Mouse (Mus musculus) liver, adult 2 months (tissue): ENCODE measurements at regions not wholly inside any gene's neighbourhood (a gene's known extent, or its start where the extent isn't known, plus 50 kb on each side); places are given as distances from the start of the nearest gene placed in this dataset.

Source experiments
- DNase-seq: peaks from one replicate; pipeline ENCODE4 v3.0.0-alpha.2; 2011; ENCODE audit warnings: low read depth, low spot score; ENCODE audit errors: extremely low read depth
- H3K27ac ChIP-seq: fragments of 200-500 bp; replicated peaks from 2 replicates; pipeline ENCODE4 v1.5.1; 2012; ENCODE audit warnings: low read depth, mild to moderate bottlenecking, control low read depth, inconsistent platforms, low read length; ENCODE audit not compliant: insufficient read depth
- H3K27me3 ChIP-seq: fragments of 200-500 bp; 2 replicates; pipeline ENCODE4 v1.6.1; 2012; ENCODE audit warnings: mild to moderate bottlenecking, moderate library complexity, low read length, inconsistent platforms; ENCODE audit not compliant: control insufficient read depth, insufficient read depth
- H3K36me3 ChIP-seq: fragments of 200-500 bp; 2 replicates; pipeline ENCODE4 v1.6.1; 2012; ENCODE audit warnings: low read length, inconsistent platforms; ENCODE audit not compliant: control insufficient read depth, insufficient read depth
- H3K4me1 ChIP-seq: fragments of 200-500 bp; 2 replicates; pipeline ENCODE4 v1.6.1; 2011; ENCODE audit warnings: low read length; ENCODE audit not compliant: control insufficient read depth, insufficient read depth
- H3K4me3 ChIP-seq: fragments of 200-500 bp; 2 replicates; pipeline ENCODE4 v1.5.1; 2011; ENCODE audit warnings: low read depth, mild to moderate bottlenecking, control low read depth, low read length, moderate library complexity; ENCODE audit not compliant: insufficient read depth
- H3K79me2 ChIP-seq: fragments of 200-500 bp; 2 replicates; pipeline ENCODE4 v1.6.1; 2012; ENCODE audit warnings: inconsistent platforms, mild to moderate bottlenecking, low read length, moderate library complexity; ENCODE audit not compliant: control insufficient read depth, insufficient read depth
- H3K9ac ChIP-seq: fragments of 200-500 bp; 2 replicates; pipeline ENCODE4 v1.6.1; 2012; ENCODE audit warnings: low read depth, mild to moderate bottlenecking, control low read depth, inconsistent platforms, low read length
- CTCF ChIP-seq: fragments of 200-500 bp; IDR thresholded peaks from 2 replicates; pipeline ENCODE4 v1.5.1; 2011; ENCODE audit warnings: low read depth, low read length, control low read depth
- POLR2A ChIP-seq: fragments of 200-500 bp; IDR thresholded peaks from 2 replicates; pipeline ENCODE4 v1.6.1; 2011; ENCODE audit warnings: low read length, control low read depth; ENCODE audit not compliant: insufficient read depth; ENCODE audit errors: extremely low read depth
- WGBS: fragments of 180-500 bp; shearing (Covaris S2); methylation state at CpG from one replicate; pipeline ENCODE4 v1.1.7; 2018; 5-methylcytosine and 5-hydroxymethylcytosine counted together

DNA sequence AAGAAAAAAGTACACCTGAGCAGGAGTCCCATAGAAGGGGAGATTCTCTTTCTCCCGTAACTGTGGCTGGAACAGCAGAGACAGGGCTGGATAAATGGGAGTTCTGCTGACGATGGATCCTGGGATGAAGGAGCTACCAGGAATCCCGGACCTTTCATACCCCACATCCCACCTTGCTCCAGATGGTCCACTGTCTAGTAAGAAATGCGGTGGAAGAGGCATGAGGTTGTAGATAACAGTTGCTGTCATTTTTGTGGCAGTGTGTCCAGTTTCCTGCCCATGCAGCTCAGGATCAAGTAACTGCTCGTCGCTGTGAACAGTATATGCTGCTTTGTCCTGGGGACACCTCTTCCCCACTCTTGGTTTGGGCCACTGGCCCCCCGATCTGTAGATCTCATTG lies 190.1 kb upstream of the Mphosph6 start:
- TF ChIP-seq POLR2A (no peak), CTCF (no peak)
- WGBS, result 81% methylated on average over 7 of the region's 7 CpGs

DNA sequence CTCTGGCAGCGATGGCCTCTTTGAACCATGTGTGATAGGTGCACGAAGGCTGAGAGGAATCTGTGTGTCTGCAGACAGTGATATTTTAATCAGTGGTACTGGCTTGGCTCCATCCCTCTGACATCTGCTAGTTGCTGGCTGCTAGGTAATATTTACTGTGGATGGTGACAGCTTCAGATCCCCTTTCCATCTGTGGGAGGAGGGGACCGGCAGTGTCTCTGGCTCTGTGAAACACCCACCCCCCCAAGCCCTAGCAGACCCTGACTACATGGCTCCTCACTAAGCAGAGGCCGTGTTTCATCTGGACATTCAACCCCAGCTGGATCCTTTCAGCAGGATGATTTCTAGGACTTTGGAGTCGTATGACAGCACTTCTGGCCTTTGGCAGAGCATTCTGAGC lies 187.0 kb upstream of the Mphosph6 start:
- DNase-seq, result no peak
- Histone ChIP-seq H3K79me2 (no peaks in the 10 kb centered on the region), H3K4me1 (no peaks in the 10 kb centered on the region), H3K27me3 (no peaks in the 10 kb centered on the region), H3K4me3 (no peak overlapping the region), H3K27ac (no peak overlapping the region), H3K36me3 (no peaks in the 10 kb centered on the region), H3K9ac (no peak overlapping the region)
- WGBS, result 67% methylated on average over 5 of the region's 5 CpGs
- TF ChIP-seq POLR2A (no peak), CTCF (no peak)

More for the DNA sequence above, 190.1 kb upstream of the Mphosph6 start:
- Histone ChIP-seq H3K4me3 (no peak overlapping the region), H3K4me1 (no peaks in the 10 kb centered on the region), H3K36me3 (no peaks in the 10 kb centered on the region), H3K27me3 (no peaks in the 10 kb centered on the region), H3K9ac (no peak overlapping the region), H3K27ac (no peak overlapping the region), H3K79me2 (no peaks in the 10 kb centered on the region)
- DNase-seq, result no peak

DNA sequence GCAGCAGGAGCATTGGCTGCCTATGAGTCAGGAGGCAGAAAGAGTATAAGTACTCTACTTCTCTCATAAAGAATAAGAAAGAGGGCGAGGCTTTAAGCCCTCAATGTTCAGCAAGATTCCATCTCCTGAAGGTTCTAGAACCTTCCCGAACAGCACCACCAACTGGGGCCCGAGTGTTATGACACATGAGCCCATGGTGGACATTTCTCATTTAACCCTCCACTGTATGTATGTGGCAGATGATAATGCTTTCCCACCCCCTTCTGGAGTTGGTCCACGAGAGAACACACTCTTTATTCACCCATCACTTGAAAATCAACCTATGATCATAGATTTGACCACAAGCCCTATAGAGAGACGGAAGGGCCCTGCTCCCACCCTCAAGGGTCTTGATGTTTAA lies 166.6 kb upstream of the Mphosph6 start:
- DNase-seq, result no peak
- TF ChIP-seq POLR2A (no peak), CTCF (no peak)
- H3K27ac ChIP-seq, result no peak overlapping the region
- H3K79me2 ChIP-seq, result no peaks in the 10 kb centered on the region
- H3K9ac ChIP-seq, result no peak overlapping the region
- 83% methylated on average over 5 of the region's 5 CpGs for WGBS
- no peaks in the 10 kb centered on the region for H3K27me3 ChIP-seq
- H3K4me1 ChIP-seq, result no peaks in the 10 kb centered on the region
- no peaks in the 10 kb centered on the region for H3K36me3 ChIP-seq
- H3K4me3 ChIP-seq, result no peak overlapping the region

DNA sequence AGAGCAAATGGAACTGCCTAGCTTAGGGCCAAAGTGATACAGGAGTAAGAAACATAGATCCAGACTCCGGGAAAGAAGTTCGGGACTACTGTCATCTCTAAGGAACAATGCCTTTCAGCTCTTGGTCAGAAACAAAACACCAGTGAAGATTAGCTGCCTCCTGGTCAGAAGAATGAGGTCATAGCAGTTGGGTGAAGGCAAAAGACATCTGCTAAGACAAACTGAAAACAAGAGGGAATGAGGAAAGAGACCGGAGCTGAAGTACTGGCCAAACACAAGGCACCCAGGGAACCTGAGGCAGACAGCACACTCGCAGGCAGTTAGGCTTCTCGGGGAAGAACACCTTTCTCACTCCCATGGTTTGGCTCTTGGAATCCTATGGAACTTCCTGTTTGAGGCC lies 164.8 kb upstream of the Mphosph6 start:
- no peak for DNase-seq
- H3K27ac ChIP-seq, result no peak overlapping the region
- H3K36me3 ChIP-seq, result no peaks in the 10 kb centered on the region
- no peak overlapping the region for H3K9ac ChIP-seq
- H3K27me3 ChIP-seq, result no peaks in the 10 kb centered on the region
- no peaks in the 10 kb centered on the region for H3K79me2 ChIP-seq
- no peaks in the 10 kb centered on the region for H3K4me1 ChIP-seq
- TF ChIP-seq CTCF, result no peak
- no peak for TF ChIP-seq POLR2A
- no peak overlapping the region for H3K4me3 ChIP-seq
- WGBS, result 78% methylated on average over 5 of the region's 5 CpGs

DNA sequence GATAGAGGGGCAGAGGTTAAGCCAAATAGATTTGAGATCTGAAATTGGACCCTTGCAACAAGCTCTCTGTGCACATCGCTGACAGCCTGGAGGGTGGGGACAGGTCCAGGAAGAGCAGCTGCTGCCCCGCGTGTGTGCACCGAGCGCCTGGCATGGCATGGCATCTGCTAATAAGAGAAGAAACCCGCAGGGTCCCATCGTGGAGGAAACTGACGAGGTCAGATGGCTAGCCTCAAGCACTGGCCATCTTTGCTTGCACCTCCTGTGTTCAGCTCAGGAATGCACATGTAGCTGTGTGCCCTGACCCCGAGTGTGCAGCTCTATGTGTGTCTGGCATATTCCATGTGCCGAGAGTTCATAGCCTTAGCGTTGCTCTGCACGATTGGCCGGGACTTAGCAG lies 161.7 kb upstream of the Mphosph6 start:
- H3K9ac ChIP-seq, result no peak overlapping the region
- no peak for TF ChIP-seq CTCF
- no peak for TF ChIP-seq POLR2A
- WGBS, result 85% methylated on average over 13 of the region's 13 CpGs
- no peaks in the 10 kb centered on the region for H3K4me1 ChIP-seq
- no peaks in the 10 kb centered on the region for H3K27me3 ChIP-seq
- H3K4me3 ChIP-seq, result no peak overlapping the region
- no peak overlapping the region for H3K27ac ChIP-seq
- DNase-seq, result no peak
- H3K36me3 ChIP-seq, result no peaks in the 10 kb centered on the region
- no peaks in the 10 kb centered on the region for H3K79me2 ChIP-seq

DNA sequence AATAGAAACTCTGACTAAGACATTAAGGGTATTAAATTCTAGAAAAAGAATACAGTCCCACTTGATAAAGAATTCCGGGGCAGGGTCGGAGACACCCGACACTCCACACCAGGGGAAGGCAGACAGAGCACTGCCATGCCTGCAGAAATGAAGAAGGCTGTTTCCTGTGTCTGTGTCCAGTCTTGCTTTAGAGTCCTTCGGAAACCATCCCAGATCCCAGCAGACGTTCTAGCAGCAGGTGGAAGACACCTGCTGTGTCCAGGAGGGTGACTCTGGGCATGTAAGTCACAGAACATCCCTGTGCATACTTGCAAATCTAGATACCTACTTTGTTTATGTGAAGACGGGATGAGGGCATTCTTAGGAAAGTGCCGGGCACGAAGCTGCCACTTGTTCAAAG lies 160.9 kb upstream of the Mphosph6 start:
- no peaks in the 10 kb centered on the region for H3K27me3 ChIP-seq
- no peak overlapping the region for H3K27ac ChIP-seq
- H3K4me3 ChIP-seq, result no peak overlapping the region
- no peaks in the 10 kb centered on the region for H3K36me3 ChIP-seq
- no peaks in the 10 kb centered on the region for H3K79me2 ChIP-seq
- DNase-seq, result no peak
- H3K4me1 ChIP-seq, result no peaks in the 10 kb centered on the region
- WGBS, result 79% methylated on average over 8 of the region's 8 CpGs
- no peak overlapping the region for H3K9ac ChIP-seq
- no peak for TF ChIP-seq CTCF

DNA sequence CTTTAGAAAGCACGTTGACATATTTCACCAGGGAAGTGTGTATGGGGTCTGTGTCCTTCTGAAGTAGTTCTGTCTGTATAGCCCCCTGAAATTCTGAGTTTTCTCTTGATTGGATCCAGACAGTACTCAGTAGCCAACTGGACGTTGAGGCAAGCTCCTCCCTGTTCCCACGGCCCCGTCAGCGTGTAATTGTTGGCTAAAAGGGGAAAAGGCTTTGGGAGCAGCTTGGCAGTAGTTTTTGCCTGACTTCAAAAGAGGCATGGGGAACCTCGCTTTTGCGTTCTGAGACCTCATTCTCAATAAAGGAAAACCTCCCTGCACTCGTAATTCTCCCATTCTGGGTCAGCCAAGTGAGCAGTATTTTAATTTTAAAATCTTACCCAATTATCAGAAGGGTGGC lies 157.8 kb upstream of the Mphosph6 start:
- Histone ChIP-seq H3K27me3 (no peaks in the 10 kb centered on the region), H3K4me3 (no peak overlapping the region), H3K79me2 (no peaks in the 10 kb centered on the region), H3K4me1 (no peaks in the 10 kb centered on the region), H3K36me3 (no peaks in the 10 kb centered on the region), H3K27ac (no peak overlapping the region), H3K9ac (no peak overlapping the region)
- DNase-seq, result no peak
- no peak for TF ChIP-seq CTCF
- TF ChIP-seq POLR2A, result no peak
- 82% methylated on average over 8 of the region's 8 CpGs for WGBS
